Mouse (Mus musculus) kidney, embryonic 16.5 days (tissue): Measurements from ENCODE around the gene Apbb2. TPM values are rescaled to one million over a fixed set of nuclear protein-coding genes. Genes with fewer than 3 reads are reported as not detected.

ENCODE experiments used
- ATAC-seq: fragments of 200-750 bp; cut with Nextera tagmentation; 2 replicates; pipeline ENCODE4 v1.8.0; 2017; ENCODE audit warnings: moderate TSS enrichment; ENCODE audit not compliant: low FRiP score, low TSS enrichment
- H3K27ac ChIP-seq: fragments of 300-500 bp; sonication (generic); 2 replicates; pipeline ENCODE4 v1.5.1; 2014; ENCODE audit warnings: low read length
- H3K27me3 ChIP-seq: fragments of 300-500 bp; sonication (generic); 2 replicates; pipeline ENCODE4 v1.6.1; 2014; ENCODE audit warnings: low read length, control low read depth, mixed read lengths; ENCODE audit not compliant: insufficient read depth
- H3K36me3 ChIP-seq: fragments of 300-500 bp; sonication (generic); 2 replicates; pipeline ENCODE4 v1.6.1; 2014; ENCODE audit warnings: low read length, control low read depth, mixed read lengths; ENCODE audit not compliant: insufficient read depth
- H3K4me1 ChIP-seq: fragments of 300-500 bp; sonication (generic); 2 replicates; pipeline ENCODE4 v1.6.1; 2014; ENCODE audit warnings: low read length, control low read depth, mixed read lengths; ENCODE audit not compliant: insufficient read depth
- H3K4me2 ChIP-seq: fragments of 300-500 bp; sonication (generic); replicated peaks from 2 replicates; pipeline ENCODE4 v1.6.1; 2014; ENCODE audit warnings: low read depth, low read length
- H3K4me3 ChIP-seq: fragments of 300-500 bp; sonication (generic); 2 replicates; pipeline ENCODE4 v1.5.1; 2014; ENCODE audit warnings: mild to moderate bottlenecking, low read length
- H3K9ac ChIP-seq: fragments of 300-500 bp; sonication (generic); replicated peaks from 2 replicates; pipeline ENCODE4 v1.6.1; 2014; ENCODE audit warnings: low read length
- H3K9me3 ChIP-seq: fragments of 300-500 bp; sonication (generic); 2 replicates; pipeline ENCODE4 v1.6.1; 2016; ENCODE audit warnings: low read length, control low read depth
- WGBS: fragments of 180-500 bp; shearing (Covaris S2); extraction: QIAGEN DNeasy Blood & Tissue Kit; methylation state at CpG from one replicate; pipeline ENCODE4 v1.1.7; 2014; 5-methylcytosine and 5-hydroxymethylcytosine counted together
- polyA plus RNA-seq: library from polyadenylated mRNA; unstranded; fragments of >200 nt; fragmentation: Nextera tagmentation; extraction: Ambion mirVana; gene quantifications from 2 replicates; pipeline ENCODE4 v1.2.1, GENCODE M21; 2015

Gene Apbb2
- polyA plus RNA-seq, 1 experiment from 2014 or later, result 62.4 TPM

- peak; percentile 57; the same call in 1 of the 2 replicates for ATAC-seq
- no peak overlapping the region for H3K4me2 ChIP-seq
These were observed 35.6 kb downstream of the Apbb2 start for GRCm38 (mm10) chr5:66583019-66583406.

GRCm38 (mm10) chr5:66582281-66583018, 36.1 kb downstream of the Apbb2 start:
- H3K4me2 ChIP-seq, result no peak overlapping the region
- 60% methylated on average over 17 of the region's 17 CpGs for WGBS
- H3K27ac ChIP-seq, result peak overlapping the region; percentile 35
- no peak overlapping the region for H3K9ac ChIP-seq
- H3K9me3 ChIP-seq, result no peaks in the 10 kb centered on the region
- peak; percentile 88 for ATAC-seq
- H3K36me3 ChIP-seq, result no peaks in the 10 kb centered on the region
- H3K27me3 ChIP-seq, result no peaks in the 10 kb centered on the region
- no peak overlapping the region for H3K4me3 ChIP-seq
- peaks cover 33% of the 10 kb centered on the region for H3K4me1 ChIP-seq

More at GRCm38 (mm10) chr5:66583019-66583406, 35.6 kb downstream of the Apbb2 start:
- Histone ChIP-seq H3K4me1 (peaks cover 32% of the 10 kb centered on the region), H3K36me3 (no peaks in the 10 kb centered on the region), H3K27me3 (no peaks in the 10 kb centered on the region), H3K27ac (peak overlapping the region; percentile 35), H3K4me3 (no peak overlapping the region), H3K9ac (0 out of 2 replicates have a peak overlapping the region, but pooled peaks have one; percentile 34), H3K9me3 (peaks cover 2% of the 10 kb centered on the region; the same call in 1 of the 2 replicates)
- WGBS, result 39% methylated on average over 4 of the region's 4 CpGs

DNA sequence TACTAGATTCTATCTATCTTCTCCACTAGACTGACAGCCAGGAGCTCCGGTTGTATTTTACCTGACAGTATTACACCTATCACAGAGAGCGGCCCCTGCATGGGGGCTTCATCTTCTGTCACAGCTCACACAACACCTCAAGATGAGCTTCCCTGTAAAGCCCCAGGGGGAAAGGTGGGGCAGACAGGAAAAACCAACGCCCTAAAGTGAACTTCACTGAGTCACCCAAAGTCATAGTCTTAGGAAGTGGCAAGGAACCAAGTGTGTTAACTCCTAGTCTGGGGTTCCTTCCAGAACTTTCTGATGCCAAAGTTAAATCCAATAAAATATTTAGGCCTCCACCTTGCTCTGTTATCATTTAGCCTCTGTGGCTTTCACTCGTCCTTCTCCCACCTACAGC, 39.5 kb downstream of the Apbb2 start:
- peaks cover 44% of the 10 kb centered on the region for H3K4me1 ChIP-seq
- H3K27me3 ChIP-seq, result no peaks in the 10 kb centered on the region
- no peak overlapping the region for H3K4me3 ChIP-seq
- H3K9ac ChIP-seq, result no peak overlapping the region
- H3K9me3 ChIP-seq, result no peaks in the 10 kb centered on the region
- peak overlapping the region; percentile 46; the same call in 1 of the 2 replicates for H3K27ac ChIP-seq
- H3K4me2 ChIP-seq, result no peak overlapping the region
- ATAC-seq, result no peak
- 69% methylated on average over 4 of the region's 4 CpGs for WGBS
- no peaks in the 10 kb centered on the region for H3K36me3 ChIP-seq

GRCm38 (mm10) chr5:66576299-66576698, 42.3 kb downstream of the Apbb2 start:
- 58% methylated on average over 9 of the region's 9 CpGs for WGBS
- H3K4me1 ChIP-seq, result peaks cover 39% of the 10 kb centered on the region
- H3K27me3 ChIP-seq, result no peaks in the 10 kb centered on the region
- no peaks in the 10 kb centered on the region for H3K9me3 ChIP-seq
- H3K9ac ChIP-seq, result no peak overlapping the region
- H3K27ac ChIP-seq, result no peak overlapping the region
- ATAC-seq, result no peak
- H3K36me3 ChIP-seq, result no peaks in the 10 kb centered on the region
- no peak overlapping the region for H3K4me3 ChIP-seq
- H3K4me2 ChIP-seq, result no peak overlapping the region

GRCm38 (mm10) chr5:66575148-66575547, 43.4 kb downstream of the Apbb2 start:
- Histone ChIP-seq H3K4me3 (no peak overlapping the region), H3K27ac (no peak overlapping the region; the same call in 1 of the 2 replicates), H3K9me3 (no peaks in the 10 kb centered on the region), H3K27me3 (no peaks in the 10 kb centered on the region), H3K9ac (no peak overlapping the region), H3K4me2 (no peak overlapping the region), H3K4me1 (peaks cover 39% of the 10 kb centered on the region), H3K36me3 (no peaks in the 10 kb centered on the region)
- ATAC-seq, result 0 out of 2 replicates have a peak, but pooled peaks have one; percentile 23
- WGBS, result 66% methylated on average over 13 of the region's 13 CpGs

- Histone ChIP-seq H3K27me3 (no peaks in the 10 kb centered on the region), H3K27ac (no peak overlapping the region), H3K9me3 (no peaks in the 10 kb centered on the region), H3K4me1 (peaks cover 48% of the 10 kb centered on the region), H3K36me3 (no peaks in the 10 kb centered on the region), H3K9ac (no peak overlapping the region), H3K4me3 (no peak overlapping the region), H3K4me2 (no peak overlapping the region)
- ATAC-seq, result no peak
- 44% methylated on average over 4 of the region's 4 CpGs for WGBS
These were observed 45.3 kb downstream of the Apbb2 start for GRCm38 (mm10) chr5:66573266-66573665.

- no peak for ATAC-seq
- no peak overlapping the region for H3K27ac ChIP-seq
- H3K4me1 ChIP-seq, result peaks cover 44% of the 10 kb centered on the region
- H3K27me3 ChIP-seq, result no peaks in the 10 kb centered on the region
- H3K9ac ChIP-seq, result no peak overlapping the region
- no peak overlapping the region for H3K4me3 ChIP-seq
- no peak overlapping the region for H3K4me2 ChIP-seq
- H3K9me3 ChIP-seq, result no peaks in the 10 kb centered on the region
- no peaks in the 10 kb centered on the region for H3K36me3 ChIP-seq
- WGBS, result 61% methylated on average over 13 of the region's 13 CpGs
These were observed 46.3 kb downstream of the Apbb2 start for GRCm38 (mm10) chr5:66572086-66572855.

- H3K4me2 ChIP-seq, result no peak overlapping the region
- peaks cover 33% of the 10 kb centered on the region for H3K4me1 ChIP-seq
- WGBS, result 86% methylated on average over 5 of the region's 5 CpGs
- H3K4me3 ChIP-seq, result no peak overlapping the region
- no peak for ATAC-seq
- H3K27ac ChIP-seq, result no peak overlapping the region
- H3K9me3 ChIP-seq, result no peaks in the 10 kb centered on the region
- no peaks in the 10 kb centered on the region for H3K36me3 ChIP-seq
- H3K9ac ChIP-seq, result no peak overlapping the region
- H3K27me3 ChIP-seq, result no peaks in the 10 kb centered on the region
These were observed 47.9 kb downstream of the Apbb2 start for GRCm38 (mm10) chr5:66570709-66571108.

DNA sequence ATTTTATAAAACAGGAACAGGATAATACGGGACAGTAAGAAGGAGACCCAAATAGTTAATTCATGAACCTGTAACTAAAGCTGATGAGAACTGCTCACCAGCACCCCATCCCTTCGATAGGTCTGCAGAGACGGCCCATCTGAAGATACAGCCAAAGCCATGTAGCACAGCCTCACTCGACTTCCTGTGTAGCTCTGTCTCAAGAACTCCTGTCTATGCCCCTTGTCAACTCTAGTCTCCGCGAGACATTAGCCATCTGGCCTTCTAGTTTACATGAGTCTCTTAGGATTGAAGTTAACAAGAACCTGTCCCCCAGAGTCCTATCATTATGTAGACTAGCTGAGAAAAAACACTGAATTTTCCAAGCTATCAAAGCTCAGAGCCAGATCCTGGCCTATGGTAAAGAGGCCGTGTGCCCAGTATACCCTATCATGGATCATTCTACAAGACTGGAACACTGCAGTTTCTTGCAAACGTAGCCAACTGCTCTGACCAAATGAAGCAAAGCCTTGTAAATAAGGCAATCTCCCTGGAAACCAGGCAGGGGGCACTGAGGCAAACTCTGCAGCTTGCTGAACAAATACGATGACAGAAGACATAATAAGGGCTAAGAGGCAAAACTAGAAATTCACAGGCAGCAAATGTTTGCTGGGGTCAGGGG, 49.3 kb downstream of the Apbb2 start:
- 55% methylated on average over 9 of the region's 9 CpGs for WGBS
- Histone ChIP-seq H3K4me2 (no peak overlapping the region), H3K9me3 (no peaks in the 10 kb centered on the region), H3K4me1 (peaks cover 28% of the 10 kb centered on the region), H3K4me3 (no peak overlapping the region), H3K36me3 (no peaks in the 10 kb centered on the region), H3K27ac (0 out of 2 replicates have a peak overlapping the region, but pooled peaks have one; percentile 20), H3K9ac (no peak overlapping the region), H3K27me3 (no peaks in the 10 kb centered on the region)
- ATAC-seq, result no peak
